Mouse (Mus musculus): Measurements from ENCODE around the gene Pex1. TPM values are rescaled to one million over a fixed set of nuclear protein-coding genes. Genes with fewer than 3 reads are reported as not detected.
"Not testable (repeated sequence)": the region's sequence is repeated elsewhere in the genome, so short reads cannot be mapped to it uniquely, and the experiment has no call there.

Gene Pex1
- total RNA-seq (2021): 10 to 100 TPM; 17.5 to 30.2 TPM
- long read RNA-seq, experiment 1, full-length matches to known transcripts: 2 of 6 reads
- long read RNA-seq, experiment 1, partial matches to known transcripts: 4 of 6 reads
- long read RNA-seq, experiment 1, other reads (novel, unspliced or antisense): 0 of 6 reads
- long read RNA-seq, experiment 2, partial matches to known transcripts: 2 of 5 reads
- long read RNA-seq, experiment 2, other reads (novel, unspliced or antisense): 3 of 5 reads

DNA sequence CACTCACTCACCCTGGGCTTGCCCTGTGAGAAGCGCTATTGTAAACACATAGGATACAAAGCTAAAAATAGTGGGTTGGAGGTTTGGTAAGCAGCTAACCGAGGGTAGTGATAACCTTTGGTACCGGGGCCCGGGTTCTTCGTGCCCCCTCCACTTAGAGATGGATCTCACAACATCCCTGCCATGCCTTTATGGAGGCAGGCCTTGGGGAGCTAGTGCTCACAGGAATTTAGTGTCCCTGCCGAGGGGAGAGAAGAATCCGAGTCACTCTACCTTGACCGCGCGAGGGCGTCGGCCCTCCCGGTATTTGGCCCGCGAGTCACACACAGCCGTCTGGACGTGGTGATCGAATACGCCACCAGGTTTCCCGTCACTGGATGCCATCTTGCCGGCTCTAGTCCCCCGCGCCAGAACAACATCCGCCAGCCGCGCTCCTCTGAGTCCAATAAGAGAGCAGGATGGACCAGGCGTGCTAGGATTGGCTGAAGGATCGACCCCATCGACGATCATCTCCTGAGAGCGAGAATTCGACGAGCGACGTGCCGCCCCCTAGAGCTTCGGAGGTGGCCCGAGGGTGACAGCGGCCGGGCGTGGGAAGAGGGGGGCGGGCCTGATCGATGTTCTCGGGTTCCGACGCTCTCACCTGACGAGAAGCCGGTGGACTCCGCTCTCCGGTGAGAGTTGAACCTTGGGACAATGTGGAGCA is at the start of gene Pex1:
Gene Pex1 (plus strand): TSS at position 374 of the 706 bp plus-strand sequence.
- peak; percentile 96 for DNase-seq

DNA sequence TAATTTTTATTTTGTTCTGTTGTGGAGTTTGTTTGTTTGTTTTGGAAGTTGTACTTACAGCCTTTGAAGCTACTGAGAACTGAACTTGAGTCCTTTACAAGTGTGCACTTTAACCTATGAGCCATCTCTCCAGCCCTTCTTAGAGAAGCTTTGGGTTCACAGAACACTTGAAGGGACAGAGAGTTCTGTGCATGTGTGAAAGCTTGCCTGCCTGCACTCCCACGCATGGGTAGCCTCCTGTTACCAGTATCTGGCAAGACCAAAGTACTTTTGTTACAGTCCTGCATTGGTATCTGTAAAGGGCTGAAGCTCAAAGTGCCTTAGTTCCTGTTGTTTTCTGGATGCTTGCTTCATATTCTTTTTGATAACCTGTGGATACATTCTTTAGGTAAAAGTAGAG is 49.6 kb upstream of the Pex1 start:
- no peak for DNase-seq

- DNase-seq: no peak
These were observed 44.4 kb upstream of the Pex1 start for GRCm38 (mm10) chr5:3551481-3551880.

- DNase-seq: no peak
These were observed 41.7 kb upstream of the Pex1 start for GRCm38 (mm10) chr5:3554198-3554597.

DNA sequence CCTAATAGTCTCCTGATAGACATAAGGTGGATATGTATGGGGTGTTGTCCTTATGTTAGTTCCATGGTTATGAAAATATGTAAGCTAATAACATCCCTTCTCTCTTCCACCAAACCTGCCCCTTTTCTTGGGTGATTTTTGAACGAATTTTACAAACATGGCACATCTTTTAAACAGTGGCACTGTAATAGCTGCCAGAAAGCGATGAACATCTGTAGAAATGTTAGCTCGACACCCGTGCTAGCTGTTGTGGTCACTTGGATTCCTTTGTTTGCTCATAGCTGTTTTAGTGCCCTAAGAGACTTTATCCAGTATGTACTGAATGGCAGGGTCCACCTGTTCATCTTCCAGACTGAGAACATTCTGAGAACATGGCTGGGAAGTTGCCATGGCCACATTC is 24.6 kb upstream of the Pex1 start, which contains the start of gene 1700109H08Rik:
Gene 1700109H08Rik (plus strand): TSS at position 301 of the 400 bp plus-strand sequence.
- DNase-seq: no peak

DNA sequence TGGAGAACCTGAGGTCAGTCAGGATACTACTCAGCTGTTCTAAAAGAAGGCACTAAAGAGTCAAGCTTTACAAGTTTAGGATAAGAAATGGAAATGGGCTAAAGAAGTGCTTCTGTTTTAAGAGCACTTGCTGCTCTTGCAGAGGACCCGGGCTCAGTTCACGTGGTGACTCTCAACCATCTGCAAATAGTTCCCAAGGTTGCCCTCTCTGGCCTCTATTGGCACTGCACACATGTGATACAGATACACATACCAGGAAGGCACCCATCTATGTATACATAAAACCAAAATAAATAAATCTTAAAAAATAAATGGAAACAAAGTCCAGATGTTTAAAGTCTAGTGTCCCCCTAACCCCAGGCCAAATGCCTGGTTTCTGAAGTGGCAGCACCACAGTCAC is 21.0 kb upstream of the Pex1 start:
- DNase-seq: no peak

GRCm38 (mm10) chr5:3577939-3578338 is 17.9 kb upstream of the Pex1 start:
- no peak for DNase-seq

- no peak for DNase-seq
These were observed 16.8 kb upstream of the Pex1 start for GRCm38 (mm10) chr5:3579066-3579465.

DNA sequence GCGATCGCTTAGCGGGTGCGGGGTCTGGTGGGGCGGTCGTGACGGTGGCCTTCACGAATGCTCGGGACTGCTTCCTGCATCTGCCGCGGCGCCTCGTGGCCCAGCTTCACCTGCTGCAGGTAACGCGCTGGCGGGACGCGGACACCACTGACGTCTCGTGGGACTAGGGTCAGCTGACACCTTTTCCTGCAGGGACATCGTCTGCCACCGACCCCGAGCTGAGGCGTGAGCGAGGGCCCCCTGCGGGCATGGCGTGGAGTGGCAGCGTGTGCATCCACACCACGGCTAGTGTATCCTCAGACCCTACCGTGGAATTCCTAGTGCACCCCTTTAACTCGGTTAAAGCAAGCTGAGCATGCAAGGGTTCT is 517 bp downstream of the Pex1 start, which contains the start of gene Rbm48:
Gene Rbm48 (minus strand): TSS at position 187 of the 368 bp plus-strand sequence.
- peak; percentile 88 for DNase-seq

GRCm38 (mm10) chr5:3597171-3597570 is 1.3 kb downstream of the Pex1 start:
- no peak for DNase-seq

DNA sequence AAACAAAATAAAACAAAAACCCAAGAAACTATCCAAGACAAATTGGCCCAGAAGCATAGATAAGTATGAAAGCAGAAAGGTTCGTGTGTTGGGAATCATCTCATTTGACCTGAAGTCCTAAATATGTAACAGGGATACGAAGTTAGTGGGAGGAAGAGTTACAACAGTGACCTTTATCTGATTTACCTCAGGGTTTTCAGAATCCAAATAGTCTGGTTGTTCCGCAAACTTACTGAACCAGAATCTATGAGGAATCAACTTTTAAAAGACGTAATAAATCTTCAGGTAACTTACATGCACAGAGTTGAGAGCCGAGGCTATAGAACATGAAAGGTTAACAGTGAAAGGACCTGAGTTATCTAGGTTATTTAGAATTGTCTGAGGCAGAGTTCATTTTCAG is 2.9 kb downstream of the Pex1 start:
- no peak for DNase-seq

DNA sequence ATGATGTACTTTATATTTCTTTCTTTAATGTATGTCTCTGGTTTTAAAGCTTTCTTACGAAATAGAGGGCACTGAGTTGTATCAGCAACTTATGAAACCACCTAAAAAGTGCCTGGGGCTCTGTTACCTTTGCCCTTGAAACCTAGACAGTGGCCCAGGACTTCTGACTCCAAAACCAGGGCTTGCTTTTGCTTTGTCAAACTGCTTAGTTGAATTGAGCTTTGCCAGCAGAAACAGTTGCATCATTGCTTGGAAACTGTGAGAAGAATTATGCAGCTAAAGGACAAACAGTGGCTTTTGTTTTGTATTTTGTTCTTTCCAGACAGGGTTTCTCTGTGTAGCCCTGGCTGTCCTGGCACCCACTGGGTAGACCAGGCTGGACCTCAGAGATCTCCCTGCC is 4.4 kb downstream of the Pex1 start:
- peak; percentile 42 for DNase-seq

GRCm38 (mm10) chr5:3600790-3601189 is 4.9 kb downstream of the Pex1 start:
- DNase-seq: no peak

DNA sequence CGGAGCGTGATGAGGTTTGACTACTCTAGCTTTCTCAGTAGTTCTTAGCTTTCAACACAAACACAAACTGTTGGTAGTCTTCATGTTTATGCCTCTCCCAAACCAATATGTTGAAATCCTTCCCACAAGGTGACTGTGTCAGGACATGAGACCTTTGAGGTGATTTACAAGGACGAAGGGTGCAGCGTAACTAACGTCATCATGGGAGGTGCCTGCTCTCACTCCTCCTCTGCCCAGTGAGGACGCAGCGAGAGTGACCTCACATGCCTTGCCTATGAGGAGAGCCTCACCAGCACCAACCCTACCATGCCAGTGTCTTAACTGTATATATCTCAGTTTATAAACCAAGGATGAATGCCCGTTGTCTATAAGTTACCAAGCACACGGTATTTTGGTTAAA is 11.2 kb downstream of the Pex1 start:
- no peak for DNase-seq

DNA sequence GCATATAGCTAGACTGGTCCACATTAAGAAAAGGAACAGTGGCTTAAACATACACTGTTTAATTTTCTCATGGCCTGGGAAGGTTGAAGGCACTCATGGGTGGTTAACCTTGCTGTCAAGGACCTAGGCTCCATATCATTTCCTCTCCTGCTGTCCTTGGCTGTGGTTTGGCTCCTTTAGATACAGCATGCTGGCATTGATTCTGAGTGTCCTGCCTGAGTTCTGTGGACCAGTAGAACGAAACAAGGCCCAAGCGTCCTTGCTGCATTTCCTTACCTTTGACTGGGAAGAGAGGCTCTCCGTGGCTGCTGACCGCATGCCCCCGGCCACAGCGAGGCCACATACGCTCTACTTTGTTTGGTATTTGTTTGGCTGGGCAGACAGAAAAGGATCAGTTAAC is 13.4 kb downstream of the Pex1 start:
- DNase-seq: peak; percentile 6

DNA sequence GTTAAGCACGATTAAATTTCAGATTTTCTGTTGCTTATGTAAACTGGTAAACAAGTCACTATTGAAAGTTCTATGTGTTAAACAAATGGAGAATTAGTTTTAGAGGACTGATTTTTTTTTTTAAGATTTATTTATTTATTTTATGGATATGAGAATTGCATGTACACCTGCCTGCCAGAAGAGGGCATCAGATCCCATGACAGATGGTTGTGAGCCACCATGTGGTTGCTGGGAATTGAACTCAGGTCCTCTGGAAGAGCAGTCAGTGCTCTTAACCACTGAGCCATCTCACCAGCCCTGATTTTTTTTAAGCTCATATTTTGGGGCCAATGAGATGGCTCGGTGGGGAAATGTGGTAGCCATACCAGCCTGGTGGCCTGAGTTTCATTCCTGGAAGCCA is 16.0 kb downstream of the Pex1 start:
- DNase-seq: not testable (repeated sequence)

DNA sequence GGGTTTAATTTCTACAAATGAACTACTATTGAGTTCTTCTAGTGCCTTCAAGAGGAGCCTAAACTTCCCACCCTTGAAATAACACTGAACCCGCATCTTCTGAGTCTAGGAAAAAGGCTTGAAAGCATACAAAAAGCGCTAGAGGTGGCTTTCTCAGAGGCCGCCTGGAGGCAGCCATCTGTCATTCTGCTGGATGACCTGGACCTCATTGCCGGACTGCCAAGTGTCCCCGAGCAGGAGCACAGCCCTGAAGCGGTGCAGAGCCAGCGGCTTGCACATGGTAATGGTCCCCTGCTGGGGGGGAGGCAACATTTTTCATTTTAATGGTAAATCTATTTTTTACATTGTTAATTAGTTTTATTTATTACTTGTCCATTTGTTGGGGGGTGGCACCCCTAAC is 24.6 kb downstream of the Pex1 start:
- no peak for DNase-seq

GRCm38 (mm10) chr5:3630055-3630454 is 34.2 kb downstream of the Pex1 start:
- DNase-seq: no peak

GRCm38 (mm10) chr5:3631512-3632271 is 35.8 kb downstream of the Pex1 start:
- DNase-seq: no peak

- DNase-seq: no peak
These were observed 36.4 kb downstream of the Pex1 start for GRCm38 (mm10) chr5:3632285-3632684.

- DNase-seq: no peak
These were observed 37.4 kb downstream of the Pex1 start for GRCm38 (mm10) chr5:3633315-3633714.

DNA sequence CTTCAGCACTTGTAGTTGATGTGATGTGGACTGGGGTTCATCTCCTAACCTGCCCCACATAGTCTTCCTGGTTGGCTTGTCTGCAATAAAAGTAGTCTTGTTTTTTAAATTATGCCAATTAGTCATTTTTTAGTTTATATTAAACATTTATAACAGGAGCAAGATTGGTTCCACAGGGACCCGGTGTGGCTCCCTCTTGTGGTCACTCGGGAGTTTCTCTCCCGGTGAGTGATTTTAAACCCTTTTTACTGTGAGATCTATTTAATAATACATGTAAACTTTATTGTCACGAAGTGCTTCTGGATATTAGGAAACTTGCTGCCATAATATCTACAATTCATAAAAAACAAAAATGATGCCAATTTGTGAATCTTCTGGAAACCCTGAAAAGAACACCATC is 38.1 kb downstream of the Pex1 start:
- DNase-seq: no peak

- no peak for DNase-seq
These were observed 39.4 kb downstream of the Pex1 start for GRCm38 (mm10) chr5:3635286-3635685.

Measured in adrenal gland, postnatal 10 days (tissue).